ENCODE assay signal across 17 mouse cellular contexts in genomic region chr15:64481226-64481625, GRCm38 (mm10).
DNase-seq lines count a peak whose midpoint lies in the region; TF ChIP-seq lines count a peak whose summit lies in the region.
"Had no signal": no experiment of that assay in that cellular context is flagged by ENCODE, and none has a peak within 500 bp of the region (broad histone marks: within the 10 kb centered on the region; RNA-seq: fewer than 3 reads in every experiment).

No protein-coding gene starts in this region.

- H3K9ac ChIP-seq in liver, adult 2 months (ENCODE audit: low read depth, low read length) = no peak overlapping the region

- peak; percentile 85 for DNase-seq in heart, adult 11 months
- DNase-seq in heart, adult 18-20 months = no peak
- DNase-seq in liver, adult 2 months (ENCODE audit: extremely low read depth, low read depth, low spot score) = peak; percentile 52
- DNase-seq in liver = no peak
- DNase-seq: adrenal gland, adult 2 months; adrenal gland, adult 8-10 months; adrenal gland, postnatal 10 days; adrenal gland, postnatal 14 days; adrenal gland, postnatal 25 days; adrenal gland, postnatal 36 days; B cell, adult 2 months; cerebellum, adult 11 months; cerebellum, adult 11-12 months; cerebellum, adult 18-20 months had no signal

- no peak for TF ChIP-seq POLR2A in liver, adult 2 months (IDR thresholded peaks at IDR 0.05; ENCODE audit: extremely low read depth, insufficient read depth, low read length)

- H3K4me3 ChIP-seq in liver, adult 2 months (ENCODE audit: insufficient read depth, low read depth, low read length) = no peak overlapping the region

- H3K27me3 ChIP-seq in liver, adult 2 months (ENCODE audit: control insufficient read depth, insufficient read depth, low read length) = no peaks in the 10 kb centered on the region
- H3K27me3 ChIP-seq: CH12.LX, Patski had no signal

- no peaks in the 10 kb centered on the region for H3K4me1 ChIP-seq in liver, adult 2 months (ENCODE audit: control insufficient read depth, insufficient read depth, low read length)

- no peaks in the 10 kb centered on the region for H3K36me3 ChIP-seq in liver, adult 2 months (ENCODE audit: control insufficient read depth, insufficient read depth, low read length)
- H3K36me3 ChIP-seq: G1E had no signal

- H3K79me2 ChIP-seq in liver, adult 2 months (ENCODE audit: control insufficient read depth, insufficient read depth, low read length) = no peaks in the 10 kb centered on the region

- TF ChIP-seq CTCF in liver, adult 2 months (IDR thresholded peaks at IDR 0.05; ENCODE audit: low read depth, low read length) = no peak

- H3K27ac ChIP-seq in liver, adult 2 months (replicated peaks; ENCODE audit: insufficient read depth, low read depth, low read length) = no peak overlapping the region

Comparison
In these comparisons a context has a peak if more than half of its experiments do, and no peak if none do; other contexts are left out.
1. DNase-seq: peak in heart, adult 11 months (single experiment) and liver, adult 2 months (single experiment); none in heart, adult 18-20 months (0 of 2) and liver (single experiment).